Mouse (Mus musculus): ENCODE measurements around the gene Sptbn4.
A peak's percentile ranks its signal among the peaks of the same experiment; 100 is the strongest.

Gene Sptbn4

GRCm38 (mm10) chr7:27433349-27433748, 14.1 kb downstream of the Sptbn4 start:
- DNase-seq (ENCODE audit: low read depth) = no peak

DNA sequence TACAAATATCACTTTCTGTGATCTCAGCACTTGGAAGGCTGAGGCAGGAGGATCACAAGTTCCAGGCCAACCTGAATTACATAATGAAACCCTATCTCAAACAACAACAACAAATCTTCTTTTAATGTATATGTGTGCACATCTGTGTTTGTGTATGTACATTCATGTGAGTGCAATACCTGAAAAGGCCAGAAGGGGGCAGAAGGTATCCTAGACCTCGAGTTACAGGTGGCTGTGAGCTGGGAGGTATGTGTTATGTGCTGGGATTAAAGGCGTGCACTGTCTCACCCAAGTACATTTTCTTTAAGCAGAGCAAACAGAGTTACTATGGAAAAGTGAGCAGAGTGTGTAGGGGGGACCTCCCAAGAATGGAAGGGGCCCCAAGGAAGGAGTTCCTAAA, 18.4 kb downstream of the Sptbn4 start:
- DNase-seq (ENCODE audit: low read depth) = peak; percentile 29

DNA sequence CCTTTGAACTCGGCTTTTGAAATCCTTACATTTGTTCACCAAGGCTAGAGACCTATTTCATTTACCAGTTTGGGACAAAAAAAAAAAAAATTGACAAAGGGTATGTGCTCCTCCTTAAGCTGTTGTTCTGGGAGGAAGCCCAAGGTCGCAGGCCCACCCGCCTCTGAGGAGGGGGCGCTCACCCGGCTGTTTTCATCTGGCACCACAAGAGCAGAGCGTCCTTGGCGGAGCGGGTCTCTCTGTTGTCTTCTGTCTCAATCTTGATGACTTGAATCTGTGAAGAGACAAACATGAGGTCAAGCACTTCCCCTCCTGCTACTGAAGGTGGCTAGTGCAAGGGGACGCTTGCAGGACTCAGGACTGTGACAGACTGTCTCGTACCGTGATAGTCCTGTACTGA, 19.5 kb downstream of the Sptbn4 start:
- DNase-seq (ENCODE audit: low read depth) = no peak

DNA sequence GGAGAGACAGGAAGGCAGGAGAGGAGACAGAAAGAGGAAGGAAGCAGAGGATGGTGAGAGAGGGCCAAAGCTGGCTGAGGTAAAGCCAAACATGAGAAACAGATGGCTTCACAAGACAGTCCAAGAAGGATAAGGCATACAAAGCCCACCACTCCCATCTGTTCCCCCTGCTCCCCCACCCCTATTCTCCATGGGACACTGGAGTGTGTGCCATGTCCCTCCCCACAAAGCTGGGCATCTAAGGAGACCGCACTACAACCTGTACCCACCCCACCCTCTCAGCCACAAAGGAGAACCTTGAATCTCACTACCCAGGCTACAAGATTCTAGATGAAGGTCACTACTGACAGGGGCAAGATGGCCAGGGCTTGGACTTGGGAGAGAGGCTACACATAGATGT, 20.1 kb downstream of the Sptbn4 start:
- DNase-seq (ENCODE audit: low read depth) = no peak

DNA sequence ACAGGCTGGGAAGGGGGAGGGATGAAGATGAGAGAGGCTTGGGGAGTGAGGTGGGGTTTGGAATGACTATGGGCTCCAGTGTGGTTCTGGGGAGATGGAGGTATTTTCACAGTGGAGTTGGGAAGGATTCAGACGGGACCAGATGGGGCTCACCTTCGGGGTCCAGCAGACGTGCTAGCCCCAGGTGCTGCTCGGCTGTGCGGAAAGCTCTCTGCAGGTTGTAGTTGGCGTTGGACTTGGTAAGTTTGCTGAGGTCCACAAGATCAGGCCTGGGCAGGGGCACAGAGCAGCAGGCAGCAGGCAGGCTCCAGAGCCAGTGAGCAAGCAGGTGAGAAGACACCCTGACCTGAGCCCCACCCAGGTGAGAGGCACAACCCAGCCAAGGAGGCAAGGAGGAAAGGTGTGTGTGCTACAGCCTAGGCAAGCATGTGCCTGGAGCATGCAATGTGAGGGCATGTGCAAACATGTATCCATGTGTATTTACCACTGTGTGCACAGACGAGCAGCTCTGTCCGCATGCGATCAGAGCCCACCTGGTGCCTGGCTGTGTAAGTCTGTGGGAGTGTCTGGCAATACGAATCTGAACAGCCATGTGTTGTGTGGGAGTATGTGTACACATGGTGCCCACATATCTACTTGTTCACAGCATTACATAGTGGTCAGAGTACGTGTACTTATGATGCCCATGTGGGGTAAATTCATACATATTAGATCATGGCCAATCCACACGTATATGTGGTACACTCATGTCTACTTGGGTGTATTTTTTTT, 23.7 kb downstream of the Sptbn4 start:
- no peak for DNase-seq (ENCODE audit: low read depth)

DNA sequence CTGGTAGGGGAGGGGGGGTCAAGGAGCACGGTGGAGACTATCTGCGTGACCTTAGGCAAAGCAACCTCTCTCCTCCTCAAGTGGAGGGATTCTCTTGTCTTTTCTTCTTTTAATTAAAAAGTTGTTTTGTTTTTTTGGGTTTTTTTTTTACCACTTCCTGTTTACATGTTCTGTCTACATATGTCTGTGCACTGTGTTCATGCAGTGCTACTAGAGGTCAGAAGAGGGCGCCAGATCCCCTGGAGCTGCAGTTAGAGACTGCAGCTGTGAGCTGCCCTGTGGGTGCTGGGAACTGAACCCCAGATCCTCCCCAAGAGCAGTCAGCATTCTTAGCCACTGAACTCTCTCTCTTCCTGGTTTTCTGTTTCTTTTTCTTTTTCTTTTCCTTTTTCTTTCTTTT, 28.4 kb downstream of the Sptbn4 start:
- DNase-seq (ENCODE audit: low read depth) = peak; percentile 50

- no peak for DNase-seq (ENCODE audit: low read depth)
Observed at GRCm38 (mm10) chr7:27417151-27417550, 30.3 kb downstream of the Sptbn4 start.

DNA sequence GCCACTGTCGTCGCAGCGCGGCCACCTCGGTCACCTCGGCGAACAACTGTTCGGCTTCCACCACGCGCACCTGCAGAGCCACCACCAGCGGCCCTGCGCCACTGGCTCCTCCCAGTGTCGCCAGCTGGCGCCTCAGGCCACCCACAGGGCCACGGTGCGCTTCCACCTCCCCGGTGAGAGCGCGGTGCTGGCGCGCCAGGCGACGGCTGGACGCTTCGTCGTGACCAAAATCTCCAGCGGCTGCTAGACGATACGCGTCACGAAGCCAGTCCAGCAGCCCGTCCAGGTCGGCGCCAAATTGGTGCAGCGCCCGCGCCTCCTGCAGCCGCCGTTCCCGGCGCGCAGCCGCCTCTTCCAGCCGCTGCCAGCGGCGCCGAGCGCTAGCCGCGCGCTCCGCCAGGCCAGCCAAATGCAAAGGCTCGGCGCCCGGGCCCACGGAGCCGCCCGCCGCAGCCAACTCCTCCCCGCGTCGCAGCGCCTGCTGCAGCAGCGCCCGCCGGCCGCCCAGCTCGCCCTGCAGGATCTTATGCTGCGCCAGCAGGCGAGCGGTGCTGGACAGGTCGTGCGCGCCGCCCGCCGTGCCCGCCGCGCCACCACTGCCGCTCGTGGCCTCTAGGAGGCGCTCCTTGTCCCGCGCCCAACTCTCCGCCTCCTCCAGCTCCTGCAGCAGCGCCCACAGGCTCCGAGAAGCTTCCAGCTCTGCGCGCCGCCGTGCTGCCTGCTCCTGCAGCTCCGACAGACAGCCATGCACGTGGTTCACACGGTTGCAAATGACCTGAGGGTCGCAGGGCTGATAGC, 38.9 kb downstream of the Sptbn4 start:
- DNase-seq (ENCODE audit: low read depth) = peak; percentile 57

GRCm38 (mm10) chr7:27407816-27408215, 39.7 kb downstream of the Sptbn4 start:
- DNase-seq (ENCODE audit: low read depth) = no peak

DNA sequence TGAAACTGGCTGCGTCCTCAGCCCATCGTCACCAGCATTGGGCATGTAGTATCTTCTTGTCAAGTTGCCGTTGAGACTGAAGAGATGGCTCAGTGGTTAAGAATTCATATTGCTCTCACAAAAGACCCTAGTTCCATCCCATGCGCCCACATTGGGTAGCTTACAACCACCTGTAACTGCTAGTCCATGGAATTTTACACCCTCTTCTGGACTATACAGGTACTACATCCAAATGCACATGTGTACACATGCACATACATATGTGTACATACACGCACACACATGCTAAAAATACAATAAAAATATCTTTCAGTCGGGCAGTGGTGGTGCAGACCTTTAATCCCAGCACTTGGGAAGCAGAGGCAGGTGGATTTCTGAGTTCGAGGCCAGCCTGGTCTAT, 41.0 kb downstream of the Sptbn4 start:
- peak; percentile 30 for DNase-seq (ENCODE audit: low read depth)

GRCm38 (mm10) chr7:27404203-27404942, 43.1 kb downstream of the Sptbn4 start:
- DNase-seq (ENCODE audit: low read depth) = no peak

DNA sequence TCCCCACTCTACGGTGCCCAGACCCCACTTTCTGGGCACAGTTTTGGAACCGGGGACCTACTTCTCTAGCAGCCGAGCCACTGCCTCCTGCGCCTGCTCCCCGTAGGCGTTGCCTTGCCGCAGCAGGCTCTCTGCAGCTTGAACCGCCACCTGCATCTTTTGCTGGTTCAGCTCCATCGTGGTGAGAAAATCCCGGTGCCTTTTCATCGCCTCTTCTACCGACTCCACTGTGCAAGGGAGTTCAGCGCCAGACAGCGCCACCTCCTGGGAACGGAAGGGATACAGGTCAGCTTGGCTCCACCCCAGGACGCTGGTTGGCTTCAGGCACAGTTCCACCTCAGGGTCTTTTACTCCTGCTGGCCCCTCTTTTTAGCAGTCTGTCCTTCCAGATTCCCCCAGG, 44.8 kb downstream of the Sptbn4 start:
- peak; percentile 64 for DNase-seq (ENCODE audit: low read depth)

DNA sequence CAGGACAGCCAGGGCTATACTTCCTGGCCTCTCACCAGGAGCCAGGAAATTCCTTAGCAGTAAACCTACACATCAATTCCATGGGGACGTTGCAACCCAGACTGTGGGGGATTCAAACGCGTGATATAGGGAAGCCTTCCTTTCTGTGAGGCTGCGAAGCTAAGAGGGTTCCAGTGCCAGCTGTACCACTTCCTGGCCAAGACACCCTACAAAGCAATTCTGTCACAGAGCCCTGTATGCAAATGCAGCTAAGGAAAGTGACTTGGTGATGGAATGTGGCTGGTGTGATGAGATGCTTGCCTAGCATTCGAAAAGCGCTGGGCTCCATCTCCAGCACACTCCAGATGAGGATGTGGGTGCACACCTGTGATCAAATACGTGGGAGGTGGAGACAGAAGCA, 46.9 kb downstream of the Sptbn4 start:
- no peak for DNase-seq (ENCODE audit: low read depth)

GRCm38 (mm10) chr7:27397048-27397949, 50.2 kb downstream of the Sptbn4 start:
- peak; percentile 75 for DNase-seq (ENCODE audit: low read depth)

GRCm38 (mm10) chr7:27396184-27397047, 51.1 kb downstream of the Sptbn4 start:
- DNase-seq (ENCODE audit: low read depth) = peak; percentile 10

GRCm38 (mm10) chr7:27395521-27396183, 51.8 kb downstream of the Sptbn4 start:
- no peak for DNase-seq (ENCODE audit: low read depth)

DNA sequence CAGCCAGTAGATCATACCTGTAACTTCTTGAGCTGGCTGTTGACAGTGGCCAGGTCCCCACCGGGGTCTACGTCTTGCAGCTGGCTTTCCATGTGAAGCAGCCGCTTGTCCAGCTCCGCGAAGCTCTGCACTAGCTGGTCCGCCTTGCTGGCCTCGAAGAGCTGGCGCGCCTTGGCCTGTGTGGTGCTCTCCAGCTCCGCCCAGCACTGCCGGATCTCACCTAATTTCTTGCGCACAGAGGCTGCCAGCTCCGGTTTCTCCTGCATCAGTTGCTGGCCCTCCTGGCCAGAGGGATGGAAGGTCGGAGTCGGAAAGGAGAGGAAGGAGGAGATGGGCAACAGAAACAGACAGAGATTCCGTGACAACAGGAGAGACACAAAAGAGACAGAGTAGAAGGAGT, 56.1 kb downstream of the Sptbn4 start:
- no peak for DNase-seq (ENCODE audit: low read depth)

DNA sequence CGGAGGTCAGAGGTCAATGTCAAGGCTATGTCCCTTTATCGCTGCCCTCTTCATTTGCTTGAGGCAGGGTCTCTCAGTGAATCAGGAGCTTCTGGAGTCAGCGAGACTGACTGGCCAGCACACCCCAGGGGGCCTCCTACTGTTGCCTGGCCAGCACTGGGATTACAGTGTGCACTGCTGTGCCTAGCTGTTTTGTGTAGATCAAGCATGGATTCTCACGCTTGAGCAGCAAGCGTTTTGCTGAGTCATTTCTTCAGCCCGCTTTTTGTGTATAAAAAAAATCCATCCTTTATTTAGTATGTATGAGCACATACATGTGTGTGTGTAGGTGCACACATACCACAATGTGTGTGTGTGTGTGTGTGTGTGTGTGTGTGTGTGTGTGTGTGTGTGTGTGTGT, 58.3 kb downstream of the Sptbn4 start:
- no peak for DNase-seq (ENCODE audit: low read depth)

DNA sequence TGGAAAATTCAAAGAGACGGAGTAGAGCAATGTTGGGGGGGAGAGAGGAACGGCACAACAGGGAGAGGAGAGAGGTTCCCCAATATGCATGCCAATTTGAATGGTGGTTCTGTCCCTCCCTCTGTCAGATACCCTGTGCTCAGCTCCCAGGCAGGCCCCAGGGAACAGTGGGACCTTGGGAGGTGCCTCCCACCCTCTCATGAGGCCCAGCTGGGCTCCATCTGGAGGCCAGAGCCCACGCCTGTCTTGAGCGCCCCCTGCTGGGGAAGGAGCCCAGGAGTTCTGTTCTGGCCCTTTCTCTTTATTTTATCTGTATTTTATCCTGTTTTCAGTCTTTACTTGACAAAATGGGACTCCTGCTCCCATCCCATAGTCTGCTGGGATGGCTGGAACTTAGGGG, 62.8 kb downstream of the Sptbn4 start:
- peak; percentile 77 for DNase-seq (ENCODE audit: low read depth)

DNA sequence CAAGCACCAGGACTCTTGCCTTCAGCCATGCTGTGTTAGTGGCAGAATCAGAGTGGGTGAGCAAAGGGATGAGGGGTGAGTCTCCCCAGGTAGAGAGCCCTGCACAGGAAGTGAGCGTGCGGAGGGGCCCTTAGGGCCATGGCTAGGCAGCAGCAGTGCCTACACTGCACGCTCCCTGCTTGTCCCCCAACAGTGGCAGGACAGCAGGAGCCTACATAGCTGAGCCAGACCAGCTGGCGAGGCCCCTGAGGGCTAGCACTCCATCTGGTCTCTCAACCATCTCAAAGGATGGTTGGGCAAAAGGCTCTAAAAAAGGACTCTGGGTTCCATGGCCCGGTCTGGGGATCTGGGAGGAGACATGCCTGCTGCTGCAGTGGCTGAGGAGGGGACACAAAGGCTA, 63.4 kb downstream of the Sptbn4 start:
- no peak for DNase-seq (ENCODE audit: low read depth)

All from naive thymus-derived CD4-positive, alpha-beta T cell, adult 2 months (primary cell).